Mouse (Mus musculus) ES-Bruce4 (cell line): ENCODE data around the gene Gm17124. TPM values are rescaled to one million over a fixed set of nuclear protein-coding genes. Genes with fewer than 3 reads are reported as not detected.
"Not testable (repeated sequence)": the region's sequence is repeated elsewhere in the genome, so short reads cannot be mapped to it uniquely, and the experiment has no call there.

Source experiments
- H3K27ac ChIP-seq: 2 replicates; pipeline ENCODE4 v1.5.1; 2012; ENCODE audit warnings: low read length, inconsistent platforms; ENCODE audit not compliant: insufficient read depth
- H3K27me3 ChIP-seq: 2 replicates; pipeline ENCODE4 v1.6.1; 2012; ENCODE audit warnings: mild to moderate bottlenecking, low read length, inconsistent platforms; ENCODE audit not compliant: control insufficient read depth, poor library complexity, insufficient read depth, severe bottlenecking
- H3K36me3 ChIP-seq: 2 replicates; pipeline ENCODE4 v1.6.1; 2012; ENCODE audit warnings: inconsistent platforms, mild to moderate bottlenecking, low read length, moderate library complexity; ENCODE audit not compliant: control insufficient read depth, poor library complexity, insufficient read depth, severe bottlenecking
- H3K4me1 ChIP-seq: one replicate; pipeline ENCODE4 v1.8.1; 2011; ENCODE audit warnings: low read length; ENCODE audit not compliant: control insufficient read depth, insufficient read depth
- H3K4me3 ChIP-seq: 2 replicates; pipeline ENCODE4 v1.5.1; 2011; ENCODE audit warnings: low read depth, mild to moderate bottlenecking, low read length
- H3K9ac ChIP-seq: 2 replicates; pipeline ENCODE4 v1.6.1; 2012; ENCODE audit warnings: low read depth, mild to moderate bottlenecking, inconsistent platforms; ENCODE audit not compliant: poor library complexity, severe bottlenecking
- H3K9me3 ChIP-seq: replicated peaks from 2 replicates; pipeline ENCODE4 v1.6.1; 2012; ENCODE audit warnings: mild to moderate bottlenecking, low read length, inconsistent platforms; ENCODE audit not compliant: control insufficient read depth, poor library complexity, insufficient read depth, severe bottlenecking
- polyA plus RNA-seq: library from polyadenylated mRNA; stranded (reverse); fragments of >200 nt; gene quantifications from 2 replicates; pipeline ENCODE4 v1.2.4, GENCODE M21; 2011; ENCODE audit warnings: low read depth; ENCODE audit not compliant: missing spikeins, insufficient read depth, insufficient read length

Gm17124 gene
- not detected in 2 replicates for polyA plus RNA-seq

DNA sequence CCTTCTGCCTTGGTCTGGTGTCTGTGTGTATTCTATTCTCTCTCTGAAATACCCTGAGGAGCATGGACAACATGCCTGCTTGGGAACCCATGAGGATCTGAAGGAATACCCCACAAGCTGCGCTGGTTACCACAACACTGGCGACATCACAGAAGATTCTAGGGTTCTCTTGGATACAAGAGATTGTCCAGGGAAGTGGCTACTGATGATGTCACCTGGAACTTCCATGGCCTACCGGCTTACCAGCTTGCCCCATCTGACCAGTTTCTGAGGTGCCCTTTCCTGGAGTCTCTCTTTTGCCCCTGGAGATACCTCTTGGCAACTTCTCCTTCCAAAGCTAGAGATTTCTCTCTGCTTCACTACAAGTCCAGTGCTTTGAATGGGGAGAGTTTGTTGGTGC, at the start of gene Gm17124:
TSS of gene Gm17124 (minus strand) at position 101 of the 400 bp plus-strand sequence.
- H3K4me3 ChIP-seq, H3K4me1 ChIP-seq, H3K9ac ChIP-seq, H3K27me3 ChIP-seq, H3K9me3 ChIP-seq, H3K36me3 ChIP-seq, H3K27ac ChIP-seq: not testable (repeated sequence)

- not testable (repeated sequence) for H3K9me3 ChIP-seq, H3K4me3 ChIP-seq, H3K27ac ChIP-seq, H3K27me3 ChIP-seq, H3K36me3 ChIP-seq, H3K9ac ChIP-seq, H3K4me1 ChIP-seq
Measured at GRCm38 (mm10) chr14:42641817-42642216, 42.1 kb upstream of the Gm17124 start, which contains the start of gene Gm3633. Gene Gm3633, minus strand, starts transcription at chr14:42641917.

Other genes starting within 250 kb of the Gm17124 start
- gene Gm8005, start 160.2 kb downstream of the Gm17124 start, polyA plus RNA-seq = not detected in 2 replicates
- gene Gm8011, start 136.0 kb downstream of the Gm17124 start, polyA plus RNA-seq = not detected in 2 replicates
- gene Gm8020, start 97.5 kb downstream of the Gm17124 start, polyA plus RNA-seq = not detected in 2 replicates
- gene Gm8024, start 75.6 kb downstream of the Gm17124 start, polyA plus RNA-seq = not detected in 2 replicates
- gene Gm3633, start 42.0 kb upstream of the Gm17124 start, polyA plus RNA-seq = not detected in 2 replicates
- gene Gm10378, start 56.1 kb upstream of the Gm17124 start, polyA plus RNA-seq = not detected in 2 replicates
- not detected in 2 replicates for gene Gm3015, start 168.9 kb upstream of the Gm17124 start, polyA plus RNA-seq
- gene Gm10377, start 198.1 kb upstream of the Gm17124 start, polyA plus RNA-seq = not detected in 2 replicates